Mouse (Mus musculus) cerebellum, adult 8-10 months (tissue): ENCODE data around the gene Ctxn2.
"Not testable (repeated sequence)": the region's sequence is repeated elsewhere in the genome, so short reads cannot be mapped to it uniquely, and the experiment has no call there.

Experiments
- DNase-seq: peaks from one replicate; pipeline ENCODE4 v3.0.0; 2022

Ctxn2 gene

DNA sequence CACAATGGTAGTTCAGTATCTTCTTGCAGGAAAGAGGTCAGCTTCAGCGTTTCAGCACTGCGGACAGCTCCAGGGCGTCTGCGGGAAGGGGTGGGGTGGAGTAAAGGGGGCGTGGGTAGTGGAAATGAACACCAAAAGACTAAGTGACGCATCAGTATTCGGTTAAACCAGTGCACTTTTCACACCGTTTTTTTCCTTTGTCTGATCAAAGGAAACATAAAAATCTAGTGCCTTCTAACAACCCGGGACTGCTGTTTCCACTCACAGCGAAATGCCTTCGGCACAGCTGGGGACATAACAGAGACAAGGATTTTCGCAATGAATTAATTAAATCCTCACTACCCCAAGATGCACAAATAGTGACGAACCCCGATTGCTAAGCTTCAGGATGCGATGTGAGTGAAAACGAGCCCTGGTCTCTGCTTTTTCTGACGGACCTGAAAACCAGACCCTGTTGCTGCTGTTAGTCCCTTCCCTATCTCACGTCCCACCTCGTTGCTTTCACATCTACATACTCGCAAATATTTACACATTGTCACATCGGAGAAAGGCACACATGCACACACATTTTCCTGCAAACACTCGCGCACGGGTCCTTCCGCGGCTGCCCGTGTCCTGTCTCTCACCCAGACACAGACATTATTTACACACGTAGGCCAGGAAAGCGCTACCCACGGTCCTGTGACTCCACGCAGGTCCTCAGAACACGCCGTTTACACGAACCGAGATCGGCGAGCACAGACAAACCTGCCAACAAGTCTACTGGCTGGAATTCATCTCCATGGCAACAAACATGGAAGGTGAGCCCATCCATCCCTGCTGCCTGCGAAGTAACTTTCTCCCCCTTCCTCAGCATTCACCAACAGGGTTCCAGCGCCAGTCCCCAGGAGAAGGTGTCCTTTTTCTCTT is at the start of gene Ctxn2:
Gene Ctxn2, plus strand, starts transcription at position 790 of the 909 bp plus-strand sequence.
- peak; percentile 33 for DNase-seq

GRCm38 (mm10) chr2:125088757-125089156 is 47.7 kb upstream of the Ctxn2 start:
- DNase-seq = no peak

GRCm38 (mm10) chr2:125092123-125092522 is 44.4 kb upstream of the Ctxn2 start:
- not testable (repeated sequence) for DNase-seq

DNA sequence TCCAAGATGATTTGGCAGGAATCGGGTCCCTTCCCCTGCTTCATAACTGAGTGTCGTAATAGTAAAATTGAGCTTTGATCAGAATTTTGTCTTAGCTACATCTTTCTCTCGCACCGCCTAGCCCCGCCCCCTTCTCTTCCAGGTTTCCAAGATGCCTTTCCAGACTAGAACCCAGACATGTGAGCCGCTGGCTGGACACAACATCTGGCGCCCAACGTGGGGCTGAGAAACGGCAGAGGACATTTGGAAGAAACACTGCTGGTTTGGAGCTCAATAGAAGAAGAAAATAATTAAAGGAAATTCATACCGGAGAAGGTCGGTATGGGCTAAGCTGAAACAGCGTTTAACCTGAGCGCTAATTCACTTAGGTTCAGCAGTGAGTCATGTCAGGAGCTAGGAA is 32.0 kb upstream of the Ctxn2 start:
- not testable (repeated sequence) for DNase-seq

GRCm38 (mm10) chr2:125106536-125106935 is 30.0 kb upstream of the Ctxn2 start:
- not testable (repeated sequence) for DNase-seq

- DNase-seq = no peak
These were observed 16.9 kb upstream of the Ctxn2 start for GRCm38 (mm10) chr2:125119381-125120110.

- DNase-seq = no peak
These were observed 14.2 kb upstream of the Ctxn2 start for GRCm38 (mm10) chr2:125122288-125122623.

GRCm38 (mm10) chr2:125122624-125123476 is 13.6 kb upstream of the Ctxn2 start:
- peak; percentile 70 for DNase-seq

DNA sequence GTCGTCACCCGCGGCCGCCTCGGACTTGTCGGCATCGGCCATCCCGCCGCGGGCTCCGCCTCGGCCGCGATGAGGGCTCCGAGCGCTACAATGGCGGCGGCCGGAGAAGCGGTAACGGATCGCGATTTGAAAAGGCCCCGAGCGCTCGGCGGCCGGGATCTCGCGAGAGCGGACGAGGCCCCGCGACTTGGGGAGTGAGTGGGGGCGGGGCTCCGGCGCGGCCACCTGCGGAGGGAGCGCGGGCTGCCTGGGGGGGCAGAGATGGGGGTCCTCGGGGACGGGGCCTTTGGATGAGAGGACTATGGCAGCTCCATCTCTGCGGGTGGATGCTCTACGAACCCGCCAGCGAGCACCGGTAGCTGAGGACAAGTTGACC is 13.0 kb upstream of the Ctxn2 start, which contains the start of gene Myef2:
Gene Myef2, minus strand, starts transcription at position 185 of the 376 bp plus-strand sequence.
- DNase-seq = peak; percentile 81

- DNase-seq = no peak
These were observed 10.7 kb upstream of the Ctxn2 start for GRCm38 (mm10) chr2:125125824-125126223.

GRCm38 (mm10) chr2:125126792-125127191 is 9.7 kb upstream of the Ctxn2 start:
- no peak for DNase-seq

DNA sequence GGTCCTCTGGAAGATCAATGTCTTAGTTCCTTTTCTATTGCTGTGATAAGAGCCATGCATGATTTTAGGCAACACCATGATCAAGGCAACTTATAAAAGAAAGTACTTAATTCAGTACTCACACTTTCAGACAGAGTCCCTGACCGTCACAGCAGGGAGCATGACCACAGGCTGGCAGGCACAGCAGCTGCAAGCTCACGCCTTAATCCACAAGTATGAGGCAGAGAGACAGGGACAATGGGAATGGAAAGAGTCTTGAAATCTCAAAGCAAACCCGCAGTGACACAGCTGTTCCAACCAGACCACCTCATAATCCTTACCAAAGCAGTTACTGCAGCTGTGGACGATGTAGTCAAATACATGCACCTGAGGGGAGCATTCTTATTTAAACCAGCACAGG is 2.4 kb upstream of the Ctxn2 start:
- no peak for DNase-seq

GRCm38 (mm10) chr2:125136846-125137245 is 354 bp downstream of the Ctxn2 start:
- DNase-seq = no peak

DNA sequence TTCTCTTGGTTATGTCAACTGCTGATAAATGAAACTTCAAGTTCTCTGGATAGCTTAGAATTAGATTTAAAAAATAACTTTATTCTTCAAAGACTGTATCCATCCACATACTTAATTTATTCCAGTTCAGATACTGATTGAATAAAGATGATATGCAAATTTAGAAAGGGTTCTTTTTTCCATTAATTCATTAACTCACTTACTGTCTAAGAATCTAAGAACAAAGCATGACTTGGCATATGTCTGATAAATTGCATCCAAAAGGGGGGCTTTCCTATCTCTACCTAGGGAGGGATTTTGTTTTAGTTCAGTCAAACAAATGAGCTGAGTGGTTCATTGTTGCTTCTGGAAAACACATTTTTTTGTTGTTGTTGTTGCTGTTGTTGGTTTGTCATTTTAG is 5.8 kb downstream of the Ctxn2 start:
- no peak for DNase-seq

- no peak for DNase-seq
These were observed 15.9 kb downstream of the Ctxn2 start, which contains the start of gene Slc12a1 for GRCm38 (mm10) chr2:125152388-125152787. Gene Slc12a1, plus strand, starts transcription at chr2:125152505.

DNA sequence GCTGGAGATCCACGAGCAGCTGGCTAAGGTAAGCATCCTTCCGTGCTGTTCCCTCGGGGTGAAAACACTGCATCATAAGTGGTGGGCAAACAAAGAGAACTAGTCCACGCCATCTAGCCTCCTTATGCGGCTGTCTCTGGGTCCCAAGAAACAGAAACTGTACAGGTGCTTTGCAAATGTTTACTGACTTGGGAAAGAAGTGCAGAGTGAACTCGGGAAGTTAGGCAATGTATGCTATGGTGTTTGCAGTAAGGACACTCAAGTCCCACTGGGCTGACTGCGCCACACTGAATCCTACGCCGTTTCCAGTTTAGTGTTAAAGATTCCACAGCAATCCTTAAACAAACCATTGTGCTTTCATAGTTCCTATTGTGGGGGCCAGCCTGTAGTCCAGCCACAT is 17.8 kb downstream of the Ctxn2 start:
- no peak for DNase-seq

- no peak for DNase-seq
These were observed 19.0 kb downstream of the Ctxn2 start for GRCm38 (mm10) chr2:125155504-125155903.

GRCm38 (mm10) chr2:125162012-125162470 is 25.5 kb downstream of the Ctxn2 start:
- DNase-seq = no peak

GRCm38 (mm10) chr2:125178225-125178798 is 41.8 kb downstream of the Ctxn2 start:
- no peak for DNase-seq

DNA sequence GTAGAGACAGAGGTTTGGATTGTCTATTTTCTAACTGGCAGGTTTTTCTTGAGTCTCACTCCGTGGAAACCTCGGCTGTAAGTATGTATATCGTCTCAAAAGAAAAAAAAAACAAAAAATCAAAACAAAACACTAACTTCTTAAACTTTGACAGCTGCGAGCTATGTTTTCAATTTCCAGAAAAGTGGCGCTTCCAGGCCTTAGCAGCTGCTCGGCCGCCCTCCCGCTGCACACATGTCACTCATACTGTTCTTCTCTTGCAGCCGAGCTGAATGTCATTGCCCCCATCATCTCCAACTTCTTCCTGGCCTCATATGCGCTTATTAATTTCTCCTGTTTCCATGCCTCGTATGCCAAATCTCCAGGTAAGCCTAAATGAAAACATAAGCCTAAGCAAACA is 51.4 kb downstream of the Ctxn2 start:
- no peak for DNase-seq

- DNase-seq = peak; percentile 66
These were observed 52.7 kb downstream of the Ctxn2 start for GRCm38 (mm10) chr2:125189197-125189596.

- DNase-seq = no peak
These were observed 56.4 kb downstream of the Ctxn2 start for GRCm38 (mm10) chr2:125192905-125193304.
